Mouse (Mus musculus) limb, embryonic 12.5 days (tissue): ENCODE results near the gene Nrarp. TPM values are rescaled to one million over a fixed set of nuclear protein-coding genes. Genes with fewer than 3 reads are reported as not detected.

ENCODE experiments used
- ATAC-seq: fragments of 200-750 bp; cut with Nextera tagmentation; 2 replicates; pipeline ENCODE4 v1.8.0; 2017; ENCODE audit warnings: low read depth, moderate TSS enrichment; ENCODE audit not compliant: insufficient number of reproducible peaks, insufficient read depth, low FRiP score, low TSS enrichment
- H3K27ac ChIP-seq: fragments of 300-500 bp; sonication (generic); 2 replicates; pipeline ENCODE4 v1.5.1; 2016; ENCODE audit warnings: mild to moderate bottlenecking, moderate library complexity
- H3K27me3 ChIP-seq: fragments of 300-500 bp; sonication (generic); 2 replicates; pipeline ENCODE4 v1.6.1; 2016; ENCODE audit warnings: mild to moderate bottlenecking, moderate library complexity
- H3K36me3 ChIP-seq: fragments of 300-500 bp; sonication (generic); 2 replicates; pipeline ENCODE4 v1.6.1; 2016; ENCODE audit warnings: mild to moderate bottlenecking, moderate library complexity
- H3K4me1 ChIP-seq: fragments of 300-500 bp; sonication (generic); replicated peaks from 2 replicates; pipeline ENCODE4 v1.6.1; 2016
- H3K4me2 ChIP-seq: fragments of 300-500 bp; sonication (generic); 2 replicates; pipeline ENCODE4 v1.6.1; 2016; ENCODE audit warnings: mild to moderate bottlenecking, moderate library complexity
- H3K4me3 ChIP-seq: fragments of 300-500 bp; sonication (generic); replicated peaks from 2 replicates; pipeline ENCODE4 v1.5.1; 2016; ENCODE audit warnings: mild to moderate bottlenecking
- H3K9ac ChIP-seq: fragments of 300-500 bp; sonication (generic); replicated peaks from 2 replicates; pipeline ENCODE4 v1.6.1; 2016; ENCODE audit warnings: mild to moderate bottlenecking, moderate library complexity
- H3K9me3 ChIP-seq: fragments of 300-500 bp; sonication (generic); 2 replicates; pipeline ENCODE4 v1.6.1; 2016; ENCODE audit warnings: mild to moderate bottlenecking, moderate library complexity
- WGBS: fragments of 180-500 bp; shearing (Covaris S2); methylation state at CpG from one replicate; pipeline ENCODE4 v1.1.7; 2016; 5-methylcytosine and 5-hydroxymethylcytosine counted together
- polyA plus RNA-seq: library from polyadenylated mRNA; unstranded; fragments of >200 nt; fragmentation: Nextera tagmentation; extraction: Ambion mirVana; gene quantifications from 2 replicates; pipeline ENCODE4 v1.2.1, GENCODE M21; 2016

The Nrarp gene
- polyA plus RNA-seq, 1 experiment from 2014 or later = 20.6 TPM

DNA sequence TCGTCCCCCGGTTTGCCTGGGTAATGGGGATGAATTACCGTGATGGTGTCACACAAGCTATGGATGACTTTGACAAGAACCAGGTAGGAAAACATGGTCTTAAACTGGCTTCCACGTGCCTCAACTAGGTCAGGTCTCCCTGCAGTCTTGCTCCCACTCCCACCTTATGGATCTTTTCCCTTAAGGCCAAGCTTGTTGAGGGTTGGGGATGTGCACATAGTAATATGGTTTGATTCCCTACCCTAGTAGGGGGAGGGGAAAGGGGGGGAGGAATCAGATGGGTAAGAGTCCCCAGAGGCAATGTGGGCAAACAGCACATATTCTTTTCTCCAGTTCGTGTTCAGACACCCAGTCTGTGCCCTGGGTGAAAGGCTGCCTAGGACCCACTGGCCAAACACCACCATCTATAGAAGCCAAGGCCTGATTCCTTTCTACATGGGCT is 40.8 kb downstream of the Nrarp start:
- ATAC-seq = no peak
- WGBS = 63% methylated on average over 5 of the region's 5 CpGs
- Histone ChIP-seq H3K4me3 (no peak overlapping the region), H3K4me1 (peaks cover 15% of the 10 kb centered on the region), H3K9ac (no peak overlapping the region), H3K9me3 (no peaks in the 10 kb centered on the region), H3K27ac (no peak overlapping the region), H3K27me3 (no peaks in the 10 kb centered on the region), H3K4me2 (no peak overlapping the region), H3K36me3 (peaks cover 21% of the 10 kb centered on the region)

DNA sequence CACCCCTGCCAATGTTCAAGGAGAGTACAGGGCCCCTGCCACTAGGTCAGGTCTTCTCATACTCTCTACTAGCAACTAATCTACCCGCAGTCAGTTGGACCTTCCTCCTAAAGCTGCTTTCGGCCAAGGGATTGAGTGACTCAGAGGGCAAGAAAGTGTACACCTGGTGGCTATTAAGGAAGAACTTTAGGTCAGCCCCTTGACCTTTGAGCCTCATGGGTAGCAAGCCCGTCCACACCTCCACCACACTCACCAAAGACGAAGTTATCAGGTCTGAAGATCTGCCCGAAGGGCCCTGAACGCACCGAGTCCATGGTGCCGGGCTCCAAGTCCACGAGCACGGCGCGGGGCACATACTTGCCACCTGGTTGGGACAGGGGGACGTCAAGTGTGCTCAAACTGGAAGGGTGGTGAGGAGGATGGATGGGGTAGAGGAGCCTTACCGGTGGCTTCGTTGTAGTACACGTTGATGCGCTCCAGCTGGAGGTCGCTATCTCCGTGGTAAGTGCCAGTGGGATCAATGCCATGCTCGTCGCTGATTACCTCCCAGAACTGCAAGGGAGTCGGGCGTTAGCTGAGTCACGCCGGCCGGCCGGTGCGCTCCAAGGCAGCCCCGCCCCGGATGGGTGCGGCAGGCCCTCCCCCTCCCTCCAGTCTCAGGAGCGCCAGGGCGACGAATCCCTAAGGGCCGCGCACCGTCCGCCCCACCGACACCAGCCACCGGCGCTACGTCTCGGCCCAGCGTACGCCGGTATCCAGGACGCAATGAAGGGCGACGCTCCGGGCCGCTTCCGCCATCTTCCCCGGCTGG is 43.3 kb downstream of the Nrarp start:
- H3K9ac ChIP-seq = peak overlapping the region; percentile 80
- peaks cover 15% of the 10 kb centered on the region for H3K4me1 ChIP-seq
- H3K36me3 ChIP-seq = peaks cover 21% of the 10 kb centered on the region
- WGBS = 1% methylated on average over 53 of the region's 53 CpGs
- H3K27ac ChIP-seq = peak overlapping the region; percentile 93
- no peaks in the 10 kb centered on the region for H3K9me3 ChIP-seq
- H3K4me3 ChIP-seq = peak overlapping the region; percentile 87
- ATAC-seq = peak; percentile 9; the same call in 1 of the 2 replicates
- no peaks in the 10 kb centered on the region for H3K27me3 ChIP-seq
- peak overlapping the region; percentile 92 for H3K4me2 ChIP-seq

DNA sequence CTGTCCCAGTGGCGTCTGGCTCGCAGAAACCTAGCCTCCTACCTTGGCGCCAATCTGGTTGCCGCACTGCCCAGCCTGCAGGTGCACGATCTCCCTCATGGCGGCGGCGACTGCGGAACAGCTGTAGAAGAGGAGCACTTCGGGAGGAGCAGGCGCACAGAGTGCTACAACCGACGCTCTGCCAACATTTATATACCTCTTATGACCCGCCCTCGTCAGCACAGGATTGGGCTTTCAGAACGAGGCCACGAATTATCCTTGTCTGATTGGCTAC is 43.9 kb downstream of the Nrarp start, which contains the start of gene Tubb4b:
TSS of gene Tubb4b (minus strand) at position 211 of the 274 bp plus-strand sequence.
- Histone ChIP-seq H3K27me3 (0 out of 2 replicates have a peak, but pooled peaks cover 2% of the 10 kb centered on the region), H3K27ac (peak within 1 kb of the TSS; percentile 96), H3K4me1 (peaks cover 15% of the 10 kb centered on the region), H3K36me3 (peaks cover 21% of the 10 kb centered on the region), H3K4me2 (peak within 1 kb of the TSS; percentile 92), H3K9me3 (no peaks in the 10 kb centered on the region), H3K4me3 (peak within 1 kb of the TSS; percentile 87), H3K9ac (peak within 1 kb of the TSS; percentile 80)
- WGBS = 0% methylated on average over 17 of the region's 17 CpGs
- no peak for ATAC-seq

DNA sequence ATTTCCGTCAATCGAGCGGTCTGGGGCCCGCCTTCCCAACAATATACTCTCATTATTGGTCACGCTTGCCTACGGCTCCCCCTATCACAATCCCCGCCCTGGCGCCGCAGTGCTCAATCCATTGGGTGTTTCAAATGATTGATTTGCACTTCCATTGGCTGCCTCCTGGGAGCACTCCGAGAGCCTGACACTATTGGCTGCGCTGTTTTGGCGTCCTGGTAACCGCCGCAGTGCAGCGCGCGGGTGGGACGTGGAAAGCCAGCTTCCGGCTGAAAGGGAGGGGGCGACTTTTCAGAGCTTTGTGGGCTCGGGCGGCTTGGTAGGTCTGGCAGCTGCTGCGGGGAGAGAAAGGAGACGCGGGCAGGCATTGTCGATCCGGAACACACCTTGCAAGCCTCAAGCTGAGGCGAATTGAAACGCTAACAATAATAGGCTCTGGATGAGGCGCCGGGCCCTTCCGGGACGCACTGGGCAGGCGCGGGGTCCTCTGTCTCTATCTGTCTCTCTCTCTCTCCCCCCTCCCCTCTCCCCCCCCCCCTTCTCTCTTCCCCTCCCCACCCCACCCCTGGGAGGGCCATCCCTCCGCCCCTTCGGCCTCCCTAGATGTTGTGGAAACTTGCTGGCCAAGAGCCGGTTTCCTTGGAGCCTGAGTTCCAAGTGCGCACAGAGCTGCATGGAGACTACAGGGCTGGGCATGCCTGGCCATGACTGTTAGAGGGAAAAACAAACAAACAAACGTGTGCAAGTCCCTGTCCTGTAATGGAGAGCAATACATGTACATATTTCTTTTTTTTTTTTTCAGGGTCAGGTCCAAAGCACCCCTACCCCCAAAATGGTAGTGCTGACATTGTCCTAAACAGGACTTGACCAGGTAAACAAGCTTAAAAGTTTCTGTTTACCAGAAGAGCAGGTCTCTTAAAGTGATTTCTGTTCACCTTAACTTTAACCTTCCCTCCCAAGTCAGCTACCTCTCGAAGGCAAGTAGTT is 44.5 kb downstream of the Nrarp start:
- H3K9me3 ChIP-seq = no peaks in the 10 kb centered on the region
- peak overlapping the region; percentile 58 for H3K4me2 ChIP-seq
- peak overlapping the region; percentile 87 for H3K4me3 ChIP-seq
- peak overlapping the region; percentile 64 for H3K9ac ChIP-seq
- H3K27ac ChIP-seq = peak overlapping the region; percentile 96
- 0 out of 2 replicates have a peak, but pooled peaks cover 7% of the 10 kb centered on the region for H3K27me3 ChIP-seq
- WGBS = 2% methylated on average over 41 of the region's 41 CpGs
- peaks cover 21% of the 10 kb centered on the region for H3K36me3 ChIP-seq
- peak; percentile 98 for ATAC-seq
- H3K4me1 ChIP-seq = peaks cover 15% of the 10 kb centered on the region

DNA sequence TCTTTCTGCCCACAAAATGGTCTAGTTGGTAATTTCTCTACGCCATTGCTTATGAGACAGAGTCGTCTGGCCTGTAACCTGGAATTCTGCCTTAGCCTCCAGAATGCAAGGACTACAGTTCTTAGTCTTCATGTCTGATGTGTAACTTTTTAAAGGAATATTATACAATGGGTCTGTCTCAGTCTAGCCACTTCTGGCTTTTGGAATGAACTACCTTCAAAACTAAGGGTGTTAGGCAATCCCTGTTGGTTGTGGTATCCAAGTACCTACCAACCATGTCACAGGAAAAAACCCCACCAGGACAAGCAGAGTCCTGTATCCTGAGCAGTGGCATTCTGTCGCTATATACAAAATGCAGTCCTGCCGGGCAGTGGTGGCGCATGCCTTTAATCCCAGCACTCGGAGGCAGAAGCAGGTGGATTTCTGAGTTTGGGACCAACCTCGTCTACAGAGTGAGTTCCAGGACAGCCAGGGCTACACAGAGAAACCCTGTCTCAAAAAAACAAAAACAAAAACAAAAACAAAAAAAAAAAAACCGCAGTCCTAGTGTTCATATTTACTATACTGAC is 45.3 kb downstream of the Nrarp start:
- Histone ChIP-seq H3K9ac (no peak overlapping the region), H3K4me2 (peak overlapping the region; percentile 58)
- WGBS = 76% methylated on average over 8 of the region's 8 CpGs

DNA sequence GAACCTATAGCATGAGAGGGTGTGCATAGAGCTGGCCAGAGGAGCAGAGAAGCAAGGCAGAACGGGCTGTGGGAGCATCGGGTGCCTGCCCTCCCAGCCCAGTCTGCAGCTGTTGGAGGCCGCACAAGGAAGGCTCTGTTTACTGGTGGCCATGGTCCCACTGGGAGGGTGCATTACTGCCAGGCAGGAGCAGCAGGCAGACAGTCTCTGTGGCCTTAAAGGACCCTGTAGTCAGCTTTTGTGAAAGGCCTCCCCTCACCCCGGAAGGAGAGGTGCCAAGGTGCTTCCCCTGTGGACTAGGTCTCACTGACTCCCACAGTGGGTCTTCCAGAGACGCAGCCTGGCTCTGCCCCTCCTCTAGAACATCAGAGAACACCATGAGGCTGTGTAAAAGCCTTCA is 46.3 kb downstream of the Nrarp start:
- ATAC-seq = no peak
- WGBS = 80% methylated on average over 5 of the region's 5 CpGs
- Histone ChIP-seq H3K9me3 (no peaks in the 10 kb centered on the region), H3K27ac (no peak overlapping the region), H3K4me1 (peaks cover 15% of the 10 kb centered on the region), H3K9ac (no peak overlapping the region), H3K27me3 (peaks cover 21% of the 10 kb centered on the region), H3K4me2 (no peak overlapping the region), H3K36me3 (peaks cover 14% of the 10 kb centered on the region), H3K4me3 (no peak overlapping the region)

More for the DNA sequence above, 45.3 kb downstream of the Nrarp start:
- H3K9me3 ChIP-seq = no peaks in the 10 kb centered on the region
- H3K4me3 ChIP-seq = peak overlapping the region; percentile 87
- peaks cover 15% of the 10 kb centered on the region for H3K4me1 ChIP-seq
- H3K27ac ChIP-seq = peak overlapping the region; percentile 96
- H3K36me3 ChIP-seq = peaks cover 21% of the 10 kb centered on the region
- no peak for ATAC-seq
- peaks cover 11% of the 10 kb centered on the region for H3K27me3 ChIP-seq

DNA sequence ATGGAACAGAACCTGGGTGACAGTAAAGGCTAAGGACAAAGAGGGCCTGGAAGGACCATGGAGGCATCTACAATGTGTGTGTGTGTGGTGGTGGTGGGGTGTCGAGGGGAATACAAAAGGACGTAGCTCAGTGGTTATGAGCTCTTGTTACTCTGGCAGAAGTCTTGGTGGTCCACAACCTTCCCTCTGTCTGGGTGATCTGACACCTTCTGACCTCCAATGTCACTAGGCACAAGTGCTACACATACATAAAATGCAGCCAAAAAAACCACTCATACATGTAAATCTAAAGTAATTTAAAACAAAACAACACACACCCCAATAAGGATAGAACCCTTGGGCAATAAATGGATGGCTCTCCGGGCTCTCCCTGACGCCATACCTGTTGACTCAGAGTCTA is 46.8 kb downstream of the Nrarp start:
- H3K27ac ChIP-seq = no peak overlapping the region
- ATAC-seq = no peak
- H3K4me1 ChIP-seq = peaks cover 15% of the 10 kb centered on the region
- H3K4me2 ChIP-seq = no peak overlapping the region
- H3K9me3 ChIP-seq = no peaks in the 10 kb centered on the region
- H3K9ac ChIP-seq = no peak overlapping the region
- WGBS = 88% methylated on average over 4 of the region's 4 CpGs
- peaks cover 10% of the 10 kb centered on the region; the same call in 1 of the 2 replicates for H3K36me3 ChIP-seq
- peaks cover 26% of the 10 kb centered on the region for H3K27me3 ChIP-seq
- H3K4me3 ChIP-seq = no peak overlapping the region

DNA sequence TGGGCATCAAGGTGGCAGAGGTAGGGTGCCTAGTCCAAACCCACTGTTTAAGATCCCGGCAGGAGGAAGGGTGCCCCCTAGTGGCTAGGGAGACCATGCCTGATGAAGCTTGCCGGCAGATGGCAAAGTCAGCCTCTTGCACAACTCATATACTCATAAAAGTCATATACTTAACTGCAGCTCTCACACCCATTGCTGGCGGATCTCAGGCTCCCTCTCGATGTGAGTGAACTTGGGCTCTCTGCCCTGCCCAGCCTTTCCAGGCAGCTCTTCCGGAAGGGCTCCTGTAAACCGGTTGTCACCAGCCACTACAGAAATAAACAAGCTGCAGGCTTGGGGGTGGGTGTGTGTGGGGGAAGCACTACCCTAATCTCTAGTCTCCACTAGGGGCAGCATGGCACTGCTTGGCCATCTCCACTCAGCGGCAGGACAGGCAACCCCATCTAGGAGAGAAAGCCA is 47.9 kb downstream of the Nrarp start:
- H3K27me3 ChIP-seq = peaks cover 36% of the 10 kb centered on the region
- no peak for ATAC-seq
- H3K27ac ChIP-seq = no peak overlapping the region; the same call in 1 of the 2 replicates
- peak overlapping the region; percentile 44 for H3K4me2 ChIP-seq
- H3K9ac ChIP-seq = no peak overlapping the region
- H3K4me1 ChIP-seq = peaks cover 10% of the 10 kb centered on the region
- H3K4me3 ChIP-seq = peak overlapping the region; percentile 20; the same call in 1 of the 2 replicates
- H3K36me3 ChIP-seq = peaks cover 2% of the 10 kb centered on the region; the same call in 1 of the 2 replicates
- 1% methylated on average over 7 of the region's 7 CpGs for WGBS
- no peaks in the 10 kb centered on the region for H3K9me3 ChIP-seq

DNA sequence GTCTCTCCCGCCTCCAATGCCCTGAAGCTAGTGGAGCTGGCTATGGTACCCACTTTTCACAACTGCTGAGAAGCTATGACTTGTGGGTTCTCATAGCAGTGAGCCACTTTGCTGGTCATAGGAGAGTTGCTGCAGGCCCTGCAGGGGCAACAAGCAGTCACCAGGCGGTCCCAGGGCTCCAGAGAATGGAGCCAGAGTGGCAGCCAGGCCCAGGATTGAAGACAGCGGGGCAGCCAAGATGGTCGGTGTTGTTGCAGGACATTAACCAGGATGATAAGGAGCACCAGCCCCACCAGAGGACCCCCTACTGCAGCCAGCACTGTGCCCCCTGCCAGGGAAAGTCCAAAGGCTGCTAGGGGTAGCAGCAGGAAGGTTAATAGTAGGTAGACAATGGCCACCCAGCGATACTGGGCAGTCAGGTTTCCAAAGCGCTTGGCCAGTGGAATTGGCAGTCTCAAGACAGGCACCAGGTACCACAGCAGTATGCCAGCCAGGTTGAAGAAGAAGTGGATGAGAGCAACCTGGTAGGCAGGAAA is 48.5 kb downstream of the Nrarp start:
- ATAC-seq = no peak
- H3K4me1 ChIP-seq = 0 out of 2 replicates have a peak, but pooled peaks cover 5% of the 10 kb centered on the region
- H3K4me2 ChIP-seq = peak overlapping the region; percentile 44
- no peaks in the 10 kb centered on the region for H3K9me3 ChIP-seq
- no peak overlapping the region for H3K9ac ChIP-seq
- no peaks in the 10 kb centered on the region for H3K36me3 ChIP-seq
- H3K27ac ChIP-seq = no peak overlapping the region
- WGBS = 68% methylated on average over 6 of the region's 6 CpGs
- no peak overlapping the region for H3K4me3 ChIP-seq
- peaks cover 42% of the 10 kb centered on the region for H3K27me3 ChIP-seq

DNA sequence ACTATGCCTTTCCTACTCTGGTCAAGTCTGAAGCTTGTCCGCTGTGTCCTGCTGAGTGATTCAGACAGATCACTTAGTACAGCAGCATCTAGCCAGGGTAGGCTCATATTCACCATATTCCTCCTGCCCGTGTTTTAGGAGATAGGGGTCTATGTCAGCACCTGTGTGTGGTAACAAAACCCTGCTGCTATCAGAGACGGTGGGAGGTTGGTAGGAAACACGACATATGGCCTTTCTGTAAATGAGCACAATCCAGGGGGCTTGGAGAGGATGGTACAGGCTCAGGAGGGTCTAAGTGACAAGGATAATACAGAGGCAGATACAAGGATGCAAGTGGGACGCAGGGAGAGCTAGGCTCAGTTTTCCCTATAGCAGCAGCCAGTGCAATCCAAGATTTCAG is 49.0 kb downstream of the Nrarp start:
- ATAC-seq = no peak
- 84% methylated on average over 5 of the region's 5 CpGs for WGBS
- H3K9ac ChIP-seq = no peak overlapping the region
- H3K4me3 ChIP-seq = no peak overlapping the region
- H3K27me3 ChIP-seq = peaks cover 47% of the 10 kb centered on the region
- H3K27ac ChIP-seq = no peak overlapping the region
- H3K4me1 ChIP-seq = 0 out of 2 replicates have a peak, but pooled peaks cover 5% of the 10 kb centered on the region
- no peak overlapping the region for H3K4me2 ChIP-seq
- H3K9me3 ChIP-seq = no peaks in the 10 kb centered on the region
- H3K36me3 ChIP-seq = no peaks in the 10 kb centered on the region
